ENCODE assay signal across 1 mouse cellular context in genomic region chr10:117055668-117056067, GRCm38 (mm10).
A peak's percentile ranks its signal among the peaks of the same experiment; 100 is the strongest.
TF ChIP-seq lines count a peak whose summit lies in the region.

No protein-coding gene starts in this region.

TF ChIP-seq in MEL, 35 proteins besides CTCF, POLR2A, EP300 and RAD21:
- TF ChIP-seq POLR2AphosphoS2 (IDR thresholded peaks at IDR 0.05; ENCODE audit: low read length) (0 out of 2 replicates have a peak, but pooled peaks have one; percentile 23), HCFC1 (IDR thresholded peaks at IDR 0.05; ENCODE audit: low read depth, low read length) (no peak), ETS1 (IDR thresholded peaks at IDR 0.05; ENCODE audit: low read depth, low read length) (no peak), GABPA (IDR thresholded peaks at IDR 0.05; ENCODE audit: low read depth, low read length) (no peak), USF2 (IDR thresholded peaks at IDR 0.05; ENCODE audit: borderline replicate concordance in 1 of 2, insufficient read depth in 1 of 2, low read depth in 1 of 2, low read length in 2 of 2) (no peak)
